Mouse (Mus musculus): ENCODE measurements around the gene Rbpj. TPM values are rescaled to one million over a fixed set of nuclear protein-coding genes. Genes with fewer than 3 reads are reported as not detected.
A peak's percentile ranks its signal among the peaks of the same experiment; 100 is the strongest.

The Rbpj gene
- polyA plus RNA-seq, 1 experiment = 16.0 TPM

- Histone ChIP-seq H3ac (ENCODE audit: control insufficient read depth, insufficient read length) (no peak overlapping the region), H3K36me3 (ENCODE audit: control insufficient read depth, insufficient read depth) (no peaks in the 10 kb centered on the region), H3K27me3 (ENCODE audit: control insufficient read depth, insufficient read depth, insufficient read length) (no peaks in the 10 kb centered on the region), H3K4me2 (ENCODE audit: low read depth) (peak overlapping the region; percentile 4), H3K4me3 (no peak overlapping the region), H3K79me2 (ENCODE audit: control insufficient read depth, insufficient read depth) (no peaks in the 10 kb centered on the region)
- no peak for TF ChIP-seq REST (IDR thresholded peaks at IDR 0.05; ENCODE audit: insufficient read depth, insufficient read length)
- peak; percentile 84 for TF ChIP-seq TCF3 (IDR thresholded peaks at IDR 0.05; ENCODE audit: insufficient read length, low read depth)
- TF ChIP-seq E2F4 (IDR thresholded peaks at IDR 0.05; ENCODE audit: insufficient read depth) = no peak
- no peak for TF ChIP-seq SRF (IDR thresholded peaks at IDR 0.05; ENCODE audit: control insufficient read depth, insufficient read length, low read depth)
- TF ChIP-seq POLR2AphosphoS2 (IDR thresholded peaks at IDR 0.05; ENCODE audit: insufficient read length, low read depth) = no peak
- peak; percentile 84 for TF ChIP-seq TCF12 (IDR thresholded peaks at IDR 0.05; ENCODE audit: insufficient read depth, poor library complexity, severe bottlenecking)
- no peak for TF ChIP-seq USF1 (IDR thresholded peaks at IDR 0.05; ENCODE audit: low read depth)
- peak; percentile 77 to 93 (median 87) for TF ChIP-seq MYOD1 (IDR thresholded peaks at IDR 0.05; ENCODE audit: control insufficient read depth in 1 of 3, insufficient read length in 2 of 3, low read depth in 2 of 3)
- TF ChIP-seq POLR2A (IDR thresholded peaks at IDR 0.05; ENCODE audit: insufficient read length, low read depth) = no peak
- no peak for TF ChIP-seq MAX (IDR thresholded peaks at IDR 0.05; ENCODE audit: low read depth)
- no peak for TF ChIP-seq CEBPB (IDR thresholded peaks at IDR 0.05; ENCODE audit: insufficient read depth, poor library complexity, severe bottlenecking)
- TF ChIP-seq MYOG (IDR thresholded peaks at IDR 0.05; ENCODE audit: control insufficient read depth in 1 of 3, insufficient read depth in 1 of 3, insufficient read length in 2 of 3, low read depth in 2 of 3) = peak; percentile 88 to 94 (median 89)
Measured at GRCm38 (mm10) chr5:53525305-53526069, 59.5 kb downstream of the Rbpj start.

- no peak overlapping the region for H3ac ChIP-seq (ENCODE audit: control insufficient read depth, insufficient read length)
- H3K4me2 ChIP-seq (ENCODE audit: low read depth) = peak overlapping the region; percentile 4
Measured at GRCm38 (mm10) chr5:53526070-53526430, 60.1 kb downstream of the Rbpj start.

GRCm38 (mm10) chr5:53529846-53530245 lies 63.9 kb downstream of the Rbpj start:
- no peaks in the 10 kb centered on the region for H3K79me2 ChIP-seq (ENCODE audit: control insufficient read depth, insufficient read depth)
- H3K4me3 ChIP-seq = no peak overlapping the region
- TF ChIP-seq CEBPB (IDR thresholded peaks at IDR 0.05; ENCODE audit: insufficient read depth, poor library complexity, severe bottlenecking) (0 out of 2 replicates have a peak, but pooled peaks have one; percentile 16), POLR2AphosphoS2 (IDR thresholded peaks at IDR 0.05; ENCODE audit: insufficient read length, low read depth) (no peak), MYOD1 (IDR thresholded peaks at IDR 0.05; ENCODE audit: control insufficient read depth in 1 of 3, insufficient read length in 2 of 3, low read depth in 2 of 3) (peak in 1 of 3 experiments; percentile 19), TCF12 (IDR thresholded peaks at IDR 0.05; ENCODE audit: insufficient read depth, poor library complexity, severe bottlenecking) (peak; percentile 33), SRF (IDR thresholded peaks at IDR 0.05; ENCODE audit: control insufficient read depth, insufficient read length, low read depth) (no peak), MYOG (IDR thresholded peaks at IDR 0.05; ENCODE audit: control insufficient read depth in 1 of 3, insufficient read depth in 1 of 3, insufficient read length in 2 of 3, low read depth in 2 of 3) (peak in 1 of 3 experiments; percentile 62), TCF3 (IDR thresholded peaks at IDR 0.05; ENCODE audit: insufficient read length, low read depth) (no peak), MAX (IDR thresholded peaks at IDR 0.05; ENCODE audit: low read depth) (no peak), E2F4 (IDR thresholded peaks at IDR 0.05; ENCODE audit: insufficient read depth) (no peak), USF1 (IDR thresholded peaks at IDR 0.05; ENCODE audit: low read depth) (no peak)
- H3K27me3 ChIP-seq (ENCODE audit: control insufficient read depth, insufficient read depth, insufficient read length) = no peaks in the 10 kb centered on the region
- no peaks in the 10 kb centered on the region for H3K36me3 ChIP-seq (ENCODE audit: control insufficient read depth, insufficient read depth)
- H3ac ChIP-seq (ENCODE audit: control insufficient read depth, insufficient read length) = no peak overlapping the region
- H3K4me2 ChIP-seq (ENCODE audit: low read depth) = no peak overlapping the region

More at GRCm38 (mm10) chr5:53526070-53526430, 60.1 kb downstream of the Rbpj start:
- no peaks in the 10 kb centered on the region for H3K36me3 ChIP-seq (ENCODE audit: control insufficient read depth, insufficient read depth)
- H3K27me3 ChIP-seq (ENCODE audit: control insufficient read depth, insufficient read depth, insufficient read length) = no peaks in the 10 kb centered on the region
- no peak for TF ChIP-seq POLR2AphosphoS2 (IDR thresholded peaks at IDR 0.05; ENCODE audit: insufficient read length, low read depth)
- no peak for TF ChIP-seq USF1 (IDR thresholded peaks at IDR 0.05; ENCODE audit: low read depth)
- TF ChIP-seq SRF (IDR thresholded peaks at IDR 0.05; ENCODE audit: control insufficient read depth, insufficient read length, low read depth) = no peak
- TF ChIP-seq TCF3 (IDR thresholded peaks at IDR 0.05; ENCODE audit: insufficient read length, low read depth) = no peak
- no peak for TF ChIP-seq POLR2A (IDR thresholded peaks at IDR 0.05; ENCODE audit: insufficient read length, low read depth)
- TF ChIP-seq MYOG (IDR thresholded peaks at IDR 0.05; ENCODE audit: control insufficient read depth in 1 of 3, insufficient read depth in 1 of 3, insufficient read length in 2 of 3, low read depth in 2 of 3) = no peak
- TF ChIP-seq REST (IDR thresholded peaks at IDR 0.05; ENCODE audit: insufficient read depth, insufficient read length) = no peak
- TF ChIP-seq MAX (IDR thresholded peaks at IDR 0.05; ENCODE audit: low read depth) = no peak
- TF ChIP-seq CEBPB (IDR thresholded peaks at IDR 0.05; ENCODE audit: insufficient read depth, poor library complexity, severe bottlenecking) = no peak
- no peak for TF ChIP-seq E2F4 (IDR thresholded peaks at IDR 0.05; ENCODE audit: insufficient read depth)
- TF ChIP-seq MYOD1 (IDR thresholded peaks at IDR 0.05; ENCODE audit: control insufficient read depth in 1 of 3, insufficient read length in 2 of 3, low read depth in 2 of 3) = no peak
- no peak for TF ChIP-seq TCF12 (IDR thresholded peaks at IDR 0.05; ENCODE audit: insufficient read depth, poor library complexity, severe bottlenecking)
- H3K4me3 ChIP-seq = no peak overlapping the region
- H3K79me2 ChIP-seq (ENCODE audit: control insufficient read depth, insufficient read depth) = no peaks in the 10 kb centered on the region

- Histone ChIP-seq H3K36me3 (ENCODE audit: control insufficient read depth, insufficient read depth) (no peaks in the 10 kb centered on the region), H3K4me3 (no peak overlapping the region), H3K4me2 (ENCODE audit: low read depth) (no peak overlapping the region), H3ac (ENCODE audit: control insufficient read depth, insufficient read length) (no peak overlapping the region), H3K27me3 (ENCODE audit: control insufficient read depth, insufficient read depth, insufficient read length) (no peaks in the 10 kb centered on the region), H3K79me2 (ENCODE audit: control insufficient read depth, insufficient read depth) (no peaks in the 10 kb centered on the region)
- TF ChIP-seq POLR2A (IDR thresholded peaks at IDR 0.05; ENCODE audit: insufficient read length, low read depth) (no peak), MAX (IDR thresholded peaks at IDR 0.05; ENCODE audit: low read depth) (no peak), MYOD1 (IDR thresholded peaks at IDR 0.05; ENCODE audit: control insufficient read depth in 1 of 3, insufficient read length in 2 of 3, low read depth in 2 of 3) (no peak), MYOG (IDR thresholded peaks at IDR 0.05; ENCODE audit: control insufficient read depth in 1 of 3, insufficient read depth in 1 of 3, insufficient read length in 2 of 3, low read depth in 2 of 3) (no peak), USF1 (IDR thresholded peaks at IDR 0.05; ENCODE audit: low read depth) (no peak), POLR2AphosphoS2 (IDR thresholded peaks at IDR 0.05; ENCODE audit: insufficient read length, low read depth) (no peak), REST (IDR thresholded peaks at IDR 0.05; ENCODE audit: insufficient read depth, insufficient read length) (no peak), TCF12 (IDR thresholded peaks at IDR 0.05; ENCODE audit: insufficient read depth, poor library complexity, severe bottlenecking) (no peak), SRF (IDR thresholded peaks at IDR 0.05; ENCODE audit: control insufficient read depth, insufficient read length, low read depth) (no peak), CEBPB (IDR thresholded peaks at IDR 0.05; ENCODE audit: insufficient read depth, poor library complexity, severe bottlenecking) (no peak), E2F4 (IDR thresholded peaks at IDR 0.05; ENCODE audit: insufficient read depth) (no peak), TCF3 (IDR thresholded peaks at IDR 0.05; ENCODE audit: insufficient read length, low read depth) (no peak)
Measured at GRCm38 (mm10) chr5:53535096-53535495, 69.1 kb downstream of the Rbpj start.

Data from myocyte (in vitro differentiated cells).